Mouse (Mus musculus) kidney, postnatal 0 days (tissue): Measurements from ENCODE around the gene Tns2. TPM values are rescaled to one million over a fixed set of nuclear protein-coding genes. Genes with fewer than 3 reads are reported as not detected.

Experiments used
- ATAC-seq: fragments of 200-750 bp; cut with Nextera tagmentation; replicated peaks from 2 replicates; pipeline ENCODE4 v1.8.0; 2017; ENCODE audit warnings: low read depth, moderate number of reproducible peaks, moderate TSS enrichment, moderate library complexity; ENCODE audit not compliant: low FRiP score
- DNase-seq: peaks from one replicate; pipeline ENCODE4 v3.0.0-alpha.2; 2016; ENCODE audit warnings: low spot score
- H3K27ac ChIP-seq: fragments of 300-500 bp; sonication (generic); 2 replicates; pipeline ENCODE4 v1.5.1; 2014; ENCODE audit warnings: mild to moderate bottlenecking
- H3K27me3 ChIP-seq: fragments of 300-500 bp; sonication (generic); 2 replicates; pipeline ENCODE4 v1.6.1; 2014; ENCODE audit warnings: low read length, mixed read lengths; ENCODE audit not compliant: insufficient read depth
- H3K36me3 ChIP-seq: fragments of 300-500 bp; sonication (generic); 2 replicates; pipeline ENCODE4 v1.6.1; 2014; ENCODE audit warnings: low read length, mixed read lengths; ENCODE audit not compliant: insufficient read depth
- H3K4me1 ChIP-seq: fragments of 300-500 bp; sonication (generic); replicated peaks from 2 replicates; pipeline ENCODE4 v1.6.1; 2014; ENCODE audit warnings: antibody characterized with exemption, low read length, mixed read lengths; ENCODE audit not compliant: insufficient read depth
- H3K4me2 ChIP-seq: fragments of 300-500 bp; sonication (generic); 2 replicates; pipeline ENCODE4 v1.6.1; 2014; ENCODE audit warnings: mild to moderate bottlenecking, low read length, moderate library complexity, mixed read lengths
- H3K4me3 ChIP-seq: fragments of 300-500 bp; sonication (generic); replicated peaks from 2 replicates; pipeline ENCODE4 v1.5.1; 2014; ENCODE audit warnings: low read depth, low read length
- H3K9ac ChIP-seq: fragments of 300-500 bp; sonication (generic); 2 replicates; pipeline ENCODE4 v1.6.1; 2014; ENCODE audit warnings: low read depth, low read length
- H3K9me3 ChIP-seq: fragments of 300-500 bp; sonication (generic); replicated peaks from 2 replicates; pipeline ENCODE4 v1.6.1; 2016; ENCODE audit warnings: low read length, inconsistent platforms, mixed read lengths
- CTCF ChIP-seq: IDR thresholded peaks from 2 replicates; pipeline ENCODE4 v1.5.1; 2016; ENCODE audit warnings: antibody characterized with exemption, low read depth, mild to moderate bottlenecking, moderate library complexity
- WGBS: fragments of 180-500 bp; shearing (Covaris S2); extraction: QIAGEN DNeasy Blood & Tissue Kit; methylation state at CpG from one replicate; pipeline ENCODE4 v1.1.7; 2014; 5-methylcytosine and 5-hydroxymethylcytosine counted together
- polyA plus RNA-seq: library from polyadenylated mRNA; unstranded; fragments of >200 nt; fragmentation: Nextera tagmentation; extraction: Ambion mirVana; gene quantifications from 2 replicates; pipeline ENCODE4 v1.2.1, GENCODE M21; 2015

Tns2 gene
- 34.4 and 35.8 TPM in 2 replicates for polyA plus RNA-seq

GRCm38 (mm10) chr15:102100161-102100981, at the start of gene Tns2:
Gene Tns2, plus strand, starts transcription at chr15:102100413.
- ATAC-seq (peak; percentile 60), DNase-seq (peak; percentile 92)
- WGBS, result 3% methylated on average over 70 of the region's 82 CpGs
- TF ChIP-seq CTCF, result peak; percentile 69
- Histone ChIP-seq H3K4me1 (peaks cover 49% of the 10 kb centered on the region), H3K9ac (peak within 1 kb of the TSS; percentile 72), H3K4me3 (peak within 1 kb of the TSS; percentile 56), H3K9me3 (no peaks in the 10 kb centered on the region), H3K36me3 (peaks cover 12% of the 10 kb centered on the region), H3K27me3 (no peaks in the 10 kb centered on the region), H3K4me2 (peak within 1 kb of the TSS; percentile 85), H3K27ac (peak within 1 kb of the TSS; percentile 99)

- Histone ChIP-seq H3K27me3 (no peaks in the 10 kb centered on the region), H3K4me1 (no peaks in the 10 kb centered on the region), H3K4me3 (peak overlapping the region; percentile 33), H3K36me3 (no peaks in the 10 kb centered on the region), H3K27ac (peak overlapping the region; percentile 25; the same call in 1 of the 2 replicates), H3K9me3 (no peaks in the 10 kb centered on the region), H3K4me2 (peak overlapping the region; percentile 71), H3K9ac (peak overlapping the region; percentile 40; the same call in 1 of the 2 replicates)
- TF ChIP-seq CTCF, result no peak
- WGBS, result 1% methylated on average over 31 of the region's 33 CpGs
- DNase-seq (peak; percentile 65), ATAC-seq (peak; percentile 54)
These were observed 48.1 kb upstream of the Tns2 start for GRCm38 (mm10) chr15:102051920-102052683.

- H3K27me3 ChIP-seq, result no peaks in the 10 kb centered on the region
- TF ChIP-seq CTCF, result no peak
- no peaks in the 10 kb centered on the region for H3K36me3 ChIP-seq
- no peaks in the 10 kb centered on the region for H3K4me1 ChIP-seq
- 92% methylated on average over 15 of the region's 15 CpGs for WGBS
- no peak overlapping the region for H3K4me2 ChIP-seq
- no peak overlapping the region for H3K27ac ChIP-seq
- no peak overlapping the region for H3K9ac ChIP-seq
- ATAC-seq, result no peak
- no peak overlapping the region for H3K4me3 ChIP-seq
- DNase-seq, result no peak
- no peaks in the 10 kb centered on the region for H3K9me3 ChIP-seq
These were observed 43.6 kb upstream of the Tns2 start for GRCm38 (mm10) chr15:102056495-102057174.

GRCm38 (mm10) chr15:102065661-102066325, 34.4 kb upstream of the Tns2 start:
- Histone ChIP-seq H3K9ac (no peak overlapping the region), H3K4me1 (no peaks in the 10 kb centered on the region), H3K36me3 (no peaks in the 10 kb centered on the region), H3K27me3 (0 out of 2 replicates have a peak, but pooled peaks cover 3% of the 10 kb centered on the region), H3K27ac (no peak overlapping the region), H3K9me3 (no peaks in the 10 kb centered on the region), H3K4me3 (no peak overlapping the region), H3K4me2 (no peak overlapping the region)
- peak; percentile 44 for ATAC-seq
- WGBS, result 6% methylated on average over 20 of the region's 20 CpGs
- peak; percentile 100 for TF ChIP-seq CTCF
- peak; percentile 98 for DNase-seq

GRCm38 (mm10) chr15:102070476-102071467, 29.4 kb upstream of the Tns2 start:
- no peak overlapping the region for H3K9ac ChIP-seq

More at GRCm38 (mm10) chr15:102070476-102071467, 29.4 kb upstream of the Tns2 start:
- no peaks in the 10 kb centered on the region for H3K36me3 ChIP-seq
- no peak for TF ChIP-seq CTCF
- DNase-seq (no peak), ATAC-seq (no peak)
- 76% methylated on average over 13 of the region's 13 CpGs for WGBS
- H3K4me3 ChIP-seq, result no peak overlapping the region
- no peaks in the 10 kb centered on the region for H3K9me3 ChIP-seq
- H3K4me2 ChIP-seq, result no peak overlapping the region
- H3K4me1 ChIP-seq, result peaks cover 7% of the 10 kb centered on the region
- H3K27me3 ChIP-seq, result 0 out of 2 replicates have a peak, but pooled peaks cover 3% of the 10 kb centered on the region
- no peak overlapping the region for H3K27ac ChIP-seq
